Mouse (Mus musculus): ENCODE results near the gene Cdc42ep4. TPM values are rescaled to one million over a fixed set of nuclear protein-coding genes. Genes with fewer than 3 reads are reported as not detected.
A peak's percentile ranks its signal among the peaks of the same experiment; 100 is the strongest.

Cdc42ep4 gene
- total RNA-seq, 1 experiment from 2014 or later, result 16.6 TPM

DNA sequence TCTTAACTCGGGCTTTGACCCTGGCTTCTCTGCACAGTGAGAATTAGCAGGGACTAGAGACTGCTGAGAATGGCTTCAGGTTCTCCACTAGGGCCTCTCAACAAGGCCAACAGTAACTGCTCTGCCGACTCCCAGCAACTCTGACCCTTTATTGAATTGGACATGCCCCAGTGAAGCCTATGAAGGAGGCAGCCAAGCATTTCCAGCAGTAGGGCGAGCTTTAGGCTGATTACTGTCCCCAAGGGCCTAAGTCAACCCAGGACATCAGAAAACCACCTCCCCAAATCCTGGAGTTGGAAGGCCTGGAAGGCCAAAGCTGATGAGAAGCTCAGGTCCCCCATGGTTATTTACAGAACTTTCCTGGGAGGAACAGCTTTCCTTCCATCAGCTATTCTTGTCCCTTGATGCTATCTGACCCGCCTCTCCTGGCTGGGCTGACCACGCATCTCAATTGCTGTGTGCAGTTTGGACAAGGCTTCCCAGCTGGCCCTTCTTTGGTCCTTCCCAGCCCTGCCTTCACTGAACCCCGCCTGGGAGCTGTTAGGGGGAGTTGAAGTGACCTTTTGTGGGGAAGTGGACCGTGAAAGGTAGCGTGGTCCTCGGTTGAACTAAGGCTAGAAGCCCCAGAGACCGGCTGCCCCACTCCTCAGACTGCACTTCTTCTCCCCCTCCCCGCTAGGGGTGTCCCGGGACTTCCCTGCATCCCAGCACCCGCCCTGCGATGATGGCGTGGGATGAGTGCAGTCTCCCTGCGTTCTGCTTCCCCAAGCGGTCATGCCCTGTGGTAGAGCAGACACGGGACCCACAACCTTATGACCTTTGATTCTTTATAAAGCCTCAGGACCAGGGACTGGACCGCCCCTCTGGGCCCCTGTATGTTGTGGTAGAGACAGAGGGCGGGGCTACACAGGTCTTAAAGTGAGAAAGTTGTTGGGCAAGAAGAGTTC, 27.3 kb upstream of the Cdc42ep4 start:
- ATAC-seq (replicated peaks; ENCODE audit: insufficient number of reproducible peaks, low FRiP score, low TSS enrichment, poor library complexity, severe bottlenecking), result peak; percentile 32

DNA sequence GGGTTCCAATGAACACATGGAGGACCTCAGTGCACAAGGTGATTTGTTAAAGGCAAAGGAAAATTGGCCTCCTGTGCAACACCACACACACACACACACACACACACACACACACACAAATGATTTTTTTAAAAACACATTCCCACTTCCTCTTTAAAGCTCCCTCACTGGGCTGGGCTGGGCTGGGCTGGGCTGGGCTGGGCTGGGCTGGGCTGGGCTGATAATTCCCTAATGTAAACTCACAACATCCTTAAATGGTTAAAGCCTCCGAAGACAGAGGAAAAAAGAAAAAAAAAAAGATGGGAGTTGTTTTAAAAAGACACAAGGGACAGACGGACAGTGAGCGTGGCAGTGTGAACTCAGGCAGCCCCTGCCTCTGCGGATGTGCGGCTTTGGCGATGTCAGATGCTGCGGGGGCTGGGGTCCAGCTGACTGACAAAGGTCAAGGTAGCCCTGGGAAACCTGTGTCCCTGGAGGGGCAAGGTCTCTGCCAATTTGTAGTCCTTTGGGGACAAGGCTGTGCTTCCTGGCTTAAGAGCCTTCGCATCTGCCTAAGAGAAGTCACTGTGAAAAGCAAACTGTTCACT, 26.3 kb upstream of the Cdc42ep4 start:
- 0 out of 2 replicates have a peak, but pooled peaks have one; percentile 15 for ATAC-seq (replicated peaks; ENCODE audit: insufficient number of reproducible peaks, low FRiP score, low TSS enrichment, poor library complexity, severe bottlenecking)

- peak; percentile 88 for ATAC-seq (replicated peaks; ENCODE audit: insufficient number of reproducible peaks, low FRiP score, low TSS enrichment, poor library complexity, severe bottlenecking)
These were observed 25.3 kb upstream of the Cdc42ep4 start for GRCm38 (mm10) chr11:113776851-113777511.

- ATAC-seq (replicated peaks; ENCODE audit: insufficient number of reproducible peaks, low FRiP score, low TSS enrichment, poor library complexity, severe bottlenecking), result no peak
These were observed 23.1 kb upstream of the Cdc42ep4 start for GRCm38 (mm10) chr11:113774773-113775172.

GRCm38 (mm10) chr11:113773191-113773590, 21.5 kb upstream of the Cdc42ep4 start:
- no peak for ATAC-seq (replicated peaks; ENCODE audit: insufficient number of reproducible peaks, low FRiP score, low TSS enrichment, poor library complexity, severe bottlenecking)

- ATAC-seq (replicated peaks; ENCODE audit: insufficient number of reproducible peaks, low FRiP score, low TSS enrichment, poor library complexity, severe bottlenecking), result no peak
These were observed 19.5 kb upstream of the Cdc42ep4 start for GRCm38 (mm10) chr11:113771187-113771586.

- no peak for ATAC-seq (replicated peaks; ENCODE audit: insufficient number of reproducible peaks, low FRiP score, low TSS enrichment, poor library complexity, severe bottlenecking)
These were observed 16.7 kb upstream of the Cdc42ep4 start for GRCm38 (mm10) chr11:113768356-113768755.

DNA sequence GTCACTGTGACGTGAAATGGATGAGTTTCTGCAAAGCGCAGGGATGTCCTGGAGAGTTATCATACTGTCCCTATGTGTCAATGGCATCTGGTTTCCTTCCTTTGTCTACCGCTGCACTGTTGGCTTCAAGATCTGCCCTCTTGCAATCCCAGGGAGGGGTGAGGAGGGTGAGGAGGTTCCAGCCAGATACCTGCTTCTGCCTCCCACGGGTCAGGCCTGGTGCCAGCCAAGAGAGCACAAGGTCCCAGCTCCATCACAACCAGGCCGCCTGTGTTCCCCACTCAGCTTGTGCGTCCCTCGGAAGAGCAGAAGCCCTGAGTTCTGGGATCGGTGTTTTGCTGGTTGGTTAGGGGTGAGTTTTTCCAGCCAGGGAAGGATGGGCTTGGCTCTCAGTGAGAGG, 15.6 kb upstream of the Cdc42ep4 start:
- no peak for ATAC-seq (replicated peaks; ENCODE audit: insufficient number of reproducible peaks, low FRiP score, low TSS enrichment, poor library complexity, severe bottlenecking)

GRCm38 (mm10) chr11:113766284-113766985, 14.8 kb upstream of the Cdc42ep4 start:
- peak; percentile 47 for ATAC-seq (replicated peaks; ENCODE audit: insufficient number of reproducible peaks, low FRiP score, low TSS enrichment, poor library complexity, severe bottlenecking)

- ATAC-seq (replicated peaks; ENCODE audit: insufficient number of reproducible peaks, low FRiP score, low TSS enrichment, poor library complexity, severe bottlenecking), result no peak
These were observed 12.6 kb upstream of the Cdc42ep4 start for GRCm38 (mm10) chr11:113764132-113764849.

- no peak for ATAC-seq (replicated peaks; ENCODE audit: insufficient number of reproducible peaks, low FRiP score, low TSS enrichment, poor library complexity, severe bottlenecking)
These were observed 11.8 kb upstream of the Cdc42ep4 start for GRCm38 (mm10) chr11:113763449-113763848.

- ATAC-seq (replicated peaks; ENCODE audit: insufficient number of reproducible peaks, low FRiP score, low TSS enrichment, poor library complexity, severe bottlenecking), result no peak
These were observed 10.6 kb upstream of the Cdc42ep4 start for GRCm38 (mm10) chr11:113762136-113762797.

DNA sequence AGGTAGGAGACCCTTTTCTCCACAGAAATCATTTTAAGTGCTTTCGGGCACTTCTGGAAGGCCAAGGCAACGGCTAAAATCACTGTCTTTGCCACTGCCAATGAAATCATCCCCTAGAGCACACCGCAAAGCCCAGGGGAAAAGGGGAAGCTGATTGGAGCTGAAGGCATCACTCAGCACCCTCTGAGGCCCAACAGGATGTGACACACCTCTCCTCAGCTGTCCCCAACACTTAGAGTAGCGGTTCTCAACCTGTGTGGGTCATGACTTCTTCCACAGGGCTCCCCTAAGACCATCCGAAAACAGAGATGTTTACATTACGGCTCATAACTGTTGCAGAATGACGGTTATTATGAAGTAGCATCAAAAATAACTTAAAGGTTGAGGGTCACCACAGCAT, 10.0 kb upstream of the Cdc42ep4 start:
- ATAC-seq (replicated peaks; ENCODE audit: insufficient number of reproducible peaks, low FRiP score, low TSS enrichment, poor library complexity, severe bottlenecking), result peak; percentile 85

DNA sequence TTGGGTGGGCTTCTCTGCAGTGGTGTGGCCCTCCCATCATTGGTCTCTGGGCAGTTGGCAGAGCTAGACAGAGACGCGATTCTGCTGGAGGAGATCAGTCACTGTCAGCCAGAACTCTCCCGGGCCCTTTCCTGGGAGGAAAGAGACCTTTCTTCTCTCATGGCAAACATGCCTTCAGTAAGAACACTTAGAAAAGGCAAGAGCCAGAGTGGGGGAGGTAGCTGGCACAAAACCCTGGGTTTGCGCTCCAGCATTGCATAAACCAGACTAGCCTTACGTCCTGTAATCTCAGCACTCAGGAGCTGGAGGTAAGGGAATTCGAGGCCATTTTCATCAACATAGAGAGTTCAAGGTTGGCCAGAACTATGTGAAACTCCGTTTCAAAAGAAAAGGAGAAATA, 8.8 kb upstream of the Cdc42ep4 start:
- no peak for ATAC-seq (replicated peaks; ENCODE audit: insufficient number of reproducible peaks, low FRiP score, low TSS enrichment, poor library complexity, severe bottlenecking)

- no peak for ATAC-seq (replicated peaks; ENCODE audit: insufficient number of reproducible peaks, low FRiP score, low TSS enrichment, poor library complexity, severe bottlenecking)
These were observed 7.2 kb upstream of the Cdc42ep4 start for GRCm38 (mm10) chr11:113758851-113759250.

- ATAC-seq (replicated peaks; ENCODE audit: insufficient number of reproducible peaks, low FRiP score, low TSS enrichment, poor library complexity, severe bottlenecking), result no peak
These were observed 4.9 kb upstream of the Cdc42ep4 start for GRCm38 (mm10) chr11:113756578-113756977.

- no peak for ATAC-seq (replicated peaks; ENCODE audit: insufficient number of reproducible peaks, low FRiP score, low TSS enrichment, poor library complexity, severe bottlenecking)
These were observed 4.2 kb upstream of the Cdc42ep4 start for GRCm38 (mm10) chr11:113755878-113756277.

- no peak for ATAC-seq (replicated peaks; ENCODE audit: insufficient number of reproducible peaks, low FRiP score, low TSS enrichment, poor library complexity, severe bottlenecking)
These were observed 3.2 kb upstream of the Cdc42ep4 start for GRCm38 (mm10) chr11:113754845-113755244.
